Mouse (Mus musculus) thymus, adult 2 months (tissue): ENCODE data around the gene Tbc1d12.

Experiments
- CTCF ChIP-seq: fragments of 200-500 bp; IDR thresholded peaks from 2 replicates; pipeline ENCODE4 v1.5.1; 2012; ENCODE audit warnings: mild to moderate bottlenecking, control low read depth, low read length, moderate library complexity, borderline replicate concordance; ENCODE audit not compliant: control insufficient read depth, poor library complexity, insufficient read depth; ENCODE audit errors: extremely low read depth
- POLR2A ChIP-seq: fragments of 200-500 bp; IDR thresholded peaks from 2 replicates; pipeline ENCODE4 v1.6.1; 2012; ENCODE audit warnings: mild to moderate bottlenecking, low read length, control low read depth, moderate library complexity; ENCODE audit not compliant: control insufficient read depth, poor library complexity, insufficient read depth; ENCODE audit errors: extremely low read depth

DNA sequence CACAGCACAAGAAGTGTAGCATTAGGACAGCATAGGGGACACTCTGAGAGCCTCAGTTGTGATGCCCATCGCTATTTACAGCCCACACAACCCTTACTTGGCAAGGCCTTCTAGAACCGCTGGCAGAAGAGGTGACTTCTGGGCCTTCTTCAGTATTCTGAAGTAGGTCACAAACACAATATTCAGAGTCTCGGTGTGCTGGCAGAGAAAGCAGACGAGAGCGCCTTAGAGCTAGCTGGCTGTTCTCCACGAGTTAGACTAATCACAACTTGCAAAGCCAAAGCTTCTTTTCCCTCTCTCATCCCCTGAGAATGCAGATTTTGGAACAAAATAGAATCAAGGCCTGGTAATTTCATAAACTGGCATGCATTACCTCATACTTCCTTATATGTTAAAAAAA lies 37.6 kb upstream of the Tbc1d12 start:
- TF ChIP-seq CTCF (no peak), POLR2A (no peak)
